Mouse (Mus musculus) mesoderm, embryonic 11.5 days (tissue): ENCODE data around the gene Stpg3.

Source experiments
- DNase-seq: peaks from one replicate; pipeline ENCODE4 v3.0.0-alpha.2; 2012; ENCODE audit warnings: low read depth, low spot score

Gene Stpg3

DNA sequence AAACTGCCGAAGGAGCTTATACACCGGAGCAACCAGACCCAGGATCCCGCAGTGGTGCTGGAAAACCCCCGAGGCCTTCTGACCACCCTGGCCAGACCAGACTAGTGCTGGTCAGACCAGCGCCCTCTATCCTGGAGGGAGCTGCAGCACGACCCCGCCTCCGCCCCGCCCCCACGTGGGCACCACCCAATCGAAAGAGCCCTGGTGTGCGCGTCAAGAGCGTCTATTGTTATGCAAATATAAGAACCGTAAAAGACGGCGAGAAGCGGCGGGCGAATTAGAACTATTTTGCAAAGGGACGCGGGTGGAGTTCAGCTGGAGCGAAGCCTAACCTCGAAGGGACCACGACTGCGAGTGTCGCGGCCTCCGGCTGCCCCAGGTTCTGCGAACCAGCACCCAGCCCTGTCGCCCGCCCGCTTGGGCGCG is 33.9 kb downstream of the Stpg3 start, which contains the start of gene Nrarp:
Nrarp (plus strand) TSS at position 281 of the 426 bp plus-strand sequence.
- peak; percentile 93 for DNase-seq

DNA sequence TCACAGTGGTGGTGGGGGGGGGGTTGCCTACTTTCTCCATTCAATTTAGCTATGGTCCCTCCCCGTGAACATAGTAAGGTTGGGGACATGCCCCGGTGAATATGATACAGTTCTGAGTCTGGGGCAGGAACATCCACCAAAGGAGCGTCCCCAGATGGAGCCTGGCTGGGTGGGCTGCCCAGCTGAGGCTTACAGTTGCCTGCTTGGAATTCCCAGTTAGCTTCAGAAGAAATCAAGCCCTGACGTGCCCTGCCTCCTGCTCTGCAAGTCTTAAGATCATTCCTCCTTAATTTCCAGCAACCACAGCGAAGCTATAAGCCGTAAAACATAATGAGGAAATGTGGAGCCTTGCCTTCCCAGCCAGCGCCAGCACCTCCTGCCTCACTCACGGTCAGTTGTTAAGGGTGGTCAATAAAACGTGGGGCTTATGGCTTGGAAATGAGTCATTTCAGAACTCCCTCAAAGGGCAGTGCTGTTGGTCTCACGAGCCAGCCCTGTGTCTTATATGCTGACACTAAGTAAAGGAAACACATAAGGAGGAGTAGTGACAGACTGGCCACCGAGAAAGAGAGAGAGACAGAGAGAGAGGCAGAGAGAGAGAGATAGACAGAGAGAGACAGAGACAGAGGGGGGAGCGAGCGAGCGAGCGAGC is 34.7 kb downstream of the Stpg3 start:
- no peak for DNase-seq

DNA sequence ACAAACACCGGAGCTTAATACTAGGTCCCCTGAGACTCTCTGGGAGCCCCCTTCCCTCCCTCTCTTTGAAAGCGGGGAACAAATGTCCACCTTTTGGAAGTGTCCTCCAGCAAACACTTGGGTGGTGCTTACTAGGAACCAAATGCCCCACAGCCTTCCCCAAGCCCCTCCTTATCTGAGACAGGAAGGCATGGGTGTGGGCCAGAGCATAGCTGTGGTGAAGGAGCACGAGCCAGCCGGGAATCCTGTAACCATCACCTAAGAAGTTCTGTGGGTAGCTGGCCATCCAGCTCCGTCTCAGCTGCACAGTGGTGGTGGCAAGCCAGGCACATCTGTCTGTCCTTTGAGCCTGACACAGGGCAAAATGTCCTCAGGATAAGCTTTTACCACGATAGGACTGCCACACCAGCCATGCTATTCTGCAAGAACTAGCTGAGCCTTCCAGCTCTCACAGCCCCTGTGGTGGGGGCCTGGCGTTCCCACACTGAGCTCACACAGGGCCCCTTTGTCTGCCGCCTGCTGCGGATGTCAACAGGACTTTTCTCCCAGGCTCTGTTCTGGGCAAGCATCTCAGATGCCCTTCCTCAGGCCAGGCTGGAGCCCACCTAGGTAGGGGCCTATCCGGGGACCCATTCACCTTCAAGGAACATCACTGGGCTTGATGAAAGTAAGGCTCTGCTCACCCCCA is 36.0 kb downstream of the Stpg3 start:
- DNase-seq = no peak

DNA sequence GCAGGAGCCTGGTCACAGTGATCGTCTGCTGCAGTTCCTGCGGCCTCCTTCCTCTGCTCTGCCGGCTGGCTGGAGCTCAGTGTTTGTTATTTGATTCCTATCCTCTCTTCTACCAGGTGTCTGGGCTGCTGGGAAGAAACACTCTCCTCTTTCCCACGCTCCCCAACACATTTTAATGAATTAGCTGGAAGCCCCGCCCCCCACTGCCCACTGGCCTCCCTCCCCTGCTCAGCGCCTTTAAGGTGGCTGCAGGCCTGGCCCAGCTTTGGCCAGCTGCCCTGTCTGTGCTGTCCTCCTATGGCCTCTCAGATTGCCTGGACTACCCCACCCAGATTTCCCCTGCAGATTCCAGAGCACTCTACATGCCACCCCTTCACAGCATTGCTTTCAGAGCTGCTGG is 36.8 kb downstream of the Stpg3 start:
- peak; percentile 59 for DNase-seq

DNA sequence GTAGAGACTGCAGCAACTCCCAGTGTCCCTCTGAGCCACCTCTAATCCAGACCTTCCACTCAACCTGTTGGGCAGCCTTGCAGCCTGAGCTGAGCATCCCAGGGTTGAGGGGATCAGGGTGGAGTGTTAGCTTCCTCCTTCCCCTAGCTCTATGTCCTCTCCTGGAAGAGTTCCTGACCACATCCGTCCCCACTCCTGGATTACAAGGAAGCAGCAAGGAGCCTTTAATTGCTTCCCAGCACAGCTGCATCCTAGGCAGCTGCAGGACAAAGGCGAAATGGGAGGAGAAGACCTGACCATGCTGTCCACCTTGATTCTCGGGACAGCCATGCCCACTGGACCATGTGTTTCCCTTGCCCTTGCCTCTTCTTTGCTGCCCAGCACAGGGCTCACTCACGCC is 37.4 kb downstream of the Stpg3 start:
- DNase-seq = no peak

DNA sequence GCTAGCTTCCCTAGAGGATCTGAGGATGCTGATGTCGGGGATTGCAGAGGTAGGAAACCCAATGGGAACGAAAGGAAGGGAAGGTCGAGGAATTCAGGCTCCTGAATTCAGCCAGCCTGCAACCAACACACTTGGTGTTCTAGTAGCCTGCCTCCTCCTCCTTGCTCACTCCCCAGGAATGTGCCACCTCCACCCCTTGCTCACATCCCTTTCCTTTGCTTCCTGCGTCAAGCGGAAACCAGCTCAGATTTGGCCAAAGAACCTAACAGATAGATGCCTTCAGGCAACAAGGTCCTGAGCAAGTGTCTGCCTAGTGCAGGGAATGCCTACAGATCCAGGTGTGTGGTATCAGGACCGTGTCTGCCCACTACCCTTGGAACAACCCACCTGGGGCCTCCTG is 37.9 kb downstream of the Stpg3 start:
- no peak for DNase-seq

DNA sequence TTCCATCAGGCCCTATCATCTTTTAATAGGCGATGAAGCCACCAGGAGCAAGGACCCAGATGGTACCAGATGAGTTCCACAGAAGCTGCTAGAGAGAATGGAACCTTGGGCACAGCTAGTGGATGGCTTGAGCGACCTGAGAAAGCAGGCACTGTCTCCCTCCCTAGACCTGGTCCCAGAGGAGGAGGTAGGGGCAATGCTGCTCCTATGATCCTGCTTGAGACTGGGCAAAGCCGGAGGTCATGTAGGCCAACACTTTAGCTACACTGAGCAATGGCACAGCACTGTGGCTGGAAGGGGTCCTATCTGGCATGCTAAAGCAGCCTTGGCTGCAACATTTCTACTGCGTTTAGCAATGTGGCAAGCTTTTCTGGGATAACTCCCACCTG is 38.8 kb downstream of the Stpg3 start:
- no peak for DNase-seq

DNA sequence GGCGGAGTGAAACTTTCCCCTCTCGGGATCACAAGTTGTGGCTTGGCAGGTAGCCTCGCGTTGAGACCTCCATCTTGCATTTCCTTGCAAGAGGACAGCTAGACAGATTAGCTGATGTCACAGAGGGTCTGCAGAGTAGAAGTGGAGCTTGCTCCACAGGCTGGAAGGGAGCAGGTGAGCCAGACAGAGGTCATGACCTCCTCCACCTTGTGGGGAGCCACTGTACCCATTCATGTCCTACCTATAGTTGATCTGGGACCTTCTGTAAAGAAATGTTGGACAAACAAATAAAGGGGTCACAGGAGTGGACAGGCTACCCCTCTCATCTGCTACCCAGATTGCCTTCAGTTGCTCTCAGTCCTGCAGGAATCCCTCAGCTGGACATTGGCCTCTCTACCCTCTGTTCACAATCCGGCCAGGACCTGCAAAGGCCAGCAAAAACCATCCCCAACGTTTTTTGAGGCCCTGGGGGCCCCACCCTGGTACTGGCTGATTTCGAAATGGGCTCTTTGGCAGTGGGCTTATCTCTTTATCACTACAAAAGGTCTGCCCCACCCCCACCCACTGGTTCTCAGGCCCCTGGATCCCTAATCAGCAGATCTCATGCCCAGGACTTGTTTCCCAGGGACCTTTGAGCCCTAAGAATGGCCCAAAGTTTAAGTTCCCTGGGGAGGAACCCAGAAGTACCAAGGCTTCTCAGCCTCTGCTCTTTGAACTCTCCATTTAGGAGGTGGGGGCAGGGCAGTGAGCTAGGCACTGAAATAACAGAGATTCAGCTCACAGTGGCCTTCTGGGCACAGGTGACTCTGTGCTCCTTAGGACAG is 39.4 kb downstream of the Stpg3 start:
- no peak for DNase-seq

DNA sequence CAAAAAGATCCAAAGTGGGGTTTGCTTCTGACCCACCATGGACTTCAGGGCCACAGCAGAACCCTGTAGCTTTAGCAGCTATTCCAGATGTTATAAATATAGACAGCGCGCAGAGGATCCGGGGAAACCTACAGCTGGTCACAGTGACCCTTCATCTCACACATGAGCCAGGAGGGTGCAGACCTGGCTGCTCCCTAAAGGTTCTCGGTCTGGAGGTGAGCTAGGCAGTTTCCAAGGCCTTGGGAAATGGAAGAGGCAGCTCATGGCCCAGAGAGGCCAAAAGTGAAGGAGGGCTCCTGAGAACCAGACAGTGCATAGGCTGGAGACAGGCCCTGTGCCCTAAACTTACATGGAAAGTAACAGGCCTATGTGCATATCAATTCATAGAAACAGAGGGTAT is 40.6 kb downstream of the Stpg3 start:
- no peak for DNase-seq

DNA sequence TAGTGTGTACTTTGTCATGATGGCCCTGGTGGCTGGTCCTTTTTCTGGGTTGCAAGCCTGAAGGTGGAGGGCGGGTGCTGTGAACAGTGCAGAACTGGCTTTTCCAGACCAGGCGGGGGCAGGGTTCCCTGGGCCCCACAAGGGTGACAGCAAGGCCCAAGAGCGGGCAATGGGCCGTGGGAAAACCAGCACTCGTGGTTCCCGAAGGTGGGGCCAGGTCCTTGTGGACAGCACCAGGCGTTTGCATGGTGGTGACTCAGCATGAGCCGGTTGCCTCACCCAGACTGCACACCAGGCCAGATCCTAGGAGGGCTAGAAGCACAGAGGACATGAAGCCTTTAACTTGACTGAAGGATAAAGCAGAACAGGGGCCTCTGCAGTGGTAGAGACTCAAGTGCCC is 41.8 kb downstream of the Stpg3 start:
- no peak for DNase-seq

DNA sequence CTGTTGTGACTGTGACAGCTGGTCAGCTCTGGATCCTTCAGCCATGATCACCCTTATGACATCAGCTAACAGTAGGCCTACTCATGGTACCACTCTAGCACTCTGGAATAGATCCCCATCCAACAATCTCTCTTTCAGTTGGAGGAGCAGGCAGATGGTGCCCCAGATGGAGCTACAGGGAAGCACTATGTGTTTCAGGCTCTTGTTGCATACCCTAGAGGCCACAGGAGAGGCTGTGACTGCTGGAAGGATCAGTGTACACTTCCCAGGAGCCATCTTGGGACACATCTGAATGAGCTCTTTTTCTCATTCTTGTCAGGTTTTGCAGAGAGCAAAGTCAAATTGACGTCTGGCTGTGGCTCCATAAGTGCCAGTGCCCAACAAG is 42.7 kb downstream of the Stpg3 start:
- no peak for DNase-seq

DNA sequence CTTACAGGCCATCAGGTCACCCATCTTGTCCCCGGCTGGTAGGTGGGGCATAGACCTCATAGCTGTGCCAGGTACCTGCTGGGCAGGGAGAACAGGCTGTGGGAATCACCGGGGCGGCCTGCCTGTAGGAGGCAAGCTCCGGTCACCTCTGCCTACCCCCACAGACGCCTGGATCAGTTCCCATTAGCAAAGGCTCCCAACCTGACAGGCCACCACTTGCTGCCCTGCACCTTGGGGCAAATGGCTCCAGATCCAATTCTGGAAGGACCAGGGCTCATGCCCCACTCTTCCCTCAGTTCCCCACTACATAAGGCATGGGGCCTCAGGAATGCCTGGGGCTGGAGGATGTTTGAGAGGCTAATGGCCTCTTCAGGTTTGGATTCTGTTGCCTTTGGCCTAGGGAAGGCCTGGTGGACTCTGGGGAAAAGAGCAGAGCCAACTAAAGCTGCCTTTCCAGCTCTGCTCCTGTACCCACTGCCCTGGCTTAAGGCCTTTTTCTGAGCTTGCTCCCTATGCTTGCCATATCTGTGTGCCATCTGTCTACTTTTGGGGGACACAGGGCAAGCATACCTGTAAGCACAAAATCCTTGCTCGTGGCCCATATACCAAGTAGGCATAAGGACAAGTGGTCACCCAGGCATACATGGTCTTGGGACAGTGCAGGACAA is 43.2 kb downstream of the Stpg3 start:
- DNase-seq = no peak

DNA sequence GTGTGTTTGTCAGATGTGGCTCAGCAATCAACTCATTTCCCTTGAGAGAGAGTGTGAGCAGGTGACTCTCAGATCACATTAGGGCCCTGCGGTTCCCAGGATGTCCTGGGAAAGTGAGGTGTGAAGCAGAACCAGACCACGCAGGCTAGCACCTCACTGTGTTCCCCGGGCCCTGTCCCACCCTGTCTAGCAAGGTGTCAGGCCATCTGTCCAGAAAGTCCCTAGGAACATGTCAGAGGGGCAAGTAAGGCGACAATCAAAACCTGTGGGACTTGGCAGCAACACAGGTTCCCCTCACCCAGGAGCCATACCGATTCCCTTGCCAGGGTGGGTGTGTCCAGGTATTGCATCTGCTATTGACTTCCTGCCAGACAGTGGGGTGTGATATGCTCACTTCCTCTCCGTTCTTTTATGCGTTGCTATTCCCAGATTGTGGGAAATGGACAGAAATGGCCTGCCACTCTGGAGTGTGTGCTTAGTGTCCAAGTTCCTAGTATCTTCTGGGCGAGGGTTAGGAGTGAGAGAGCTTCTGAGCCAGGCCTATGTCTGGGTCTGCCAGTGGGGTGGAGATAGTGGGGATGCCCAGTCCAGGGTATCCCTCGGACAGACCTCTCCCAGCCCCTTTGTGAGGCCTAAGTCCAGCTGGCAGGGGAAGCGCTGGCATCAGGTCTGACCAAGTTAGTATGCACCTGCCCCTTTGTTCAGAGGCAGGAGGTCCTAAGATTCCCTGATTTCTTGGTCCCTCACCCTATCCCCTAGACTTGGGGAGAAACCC is 43.9 kb downstream of the Stpg3 start:
- DNase-seq = no peak

DNA sequence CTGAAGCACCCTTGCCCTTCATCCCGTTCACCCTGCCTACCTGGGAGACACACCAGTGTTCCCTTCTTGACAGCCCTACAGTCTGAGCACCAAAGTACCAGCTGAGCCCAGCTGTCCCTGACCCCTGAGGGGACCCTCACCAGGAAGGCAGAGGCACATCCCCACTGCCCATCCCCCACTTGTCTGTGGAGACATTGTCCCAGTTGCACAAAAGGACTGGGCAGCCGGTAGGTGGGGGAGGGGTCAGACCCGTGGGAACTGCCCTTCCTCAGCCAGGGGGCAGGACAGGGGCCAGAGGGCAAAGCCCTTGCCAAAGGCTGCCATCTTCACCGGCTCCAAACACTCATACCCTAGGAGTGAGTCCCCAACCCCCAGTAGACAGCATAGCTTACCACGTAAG is 44.7 kb downstream of the Stpg3 start:
- peak; percentile 66 for DNase-seq

DNA sequence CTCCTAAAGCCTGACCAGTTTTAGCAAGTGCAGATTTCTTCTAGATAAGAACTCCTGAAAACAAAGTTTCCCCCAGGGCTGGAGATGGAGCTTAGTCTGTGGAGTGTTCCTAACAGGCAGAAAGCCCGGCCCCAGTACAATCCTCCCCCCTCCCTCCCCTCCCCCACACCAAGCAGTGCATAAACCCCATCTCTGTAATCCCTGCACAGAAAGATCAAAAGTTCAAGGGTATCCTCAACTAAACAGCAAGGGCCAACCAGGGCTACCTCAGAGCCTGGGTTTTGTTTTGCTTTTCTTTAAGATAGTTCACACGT is 45.8 kb downstream of the Stpg3 start:
- DNase-seq = peak; percentile 36

DNA sequence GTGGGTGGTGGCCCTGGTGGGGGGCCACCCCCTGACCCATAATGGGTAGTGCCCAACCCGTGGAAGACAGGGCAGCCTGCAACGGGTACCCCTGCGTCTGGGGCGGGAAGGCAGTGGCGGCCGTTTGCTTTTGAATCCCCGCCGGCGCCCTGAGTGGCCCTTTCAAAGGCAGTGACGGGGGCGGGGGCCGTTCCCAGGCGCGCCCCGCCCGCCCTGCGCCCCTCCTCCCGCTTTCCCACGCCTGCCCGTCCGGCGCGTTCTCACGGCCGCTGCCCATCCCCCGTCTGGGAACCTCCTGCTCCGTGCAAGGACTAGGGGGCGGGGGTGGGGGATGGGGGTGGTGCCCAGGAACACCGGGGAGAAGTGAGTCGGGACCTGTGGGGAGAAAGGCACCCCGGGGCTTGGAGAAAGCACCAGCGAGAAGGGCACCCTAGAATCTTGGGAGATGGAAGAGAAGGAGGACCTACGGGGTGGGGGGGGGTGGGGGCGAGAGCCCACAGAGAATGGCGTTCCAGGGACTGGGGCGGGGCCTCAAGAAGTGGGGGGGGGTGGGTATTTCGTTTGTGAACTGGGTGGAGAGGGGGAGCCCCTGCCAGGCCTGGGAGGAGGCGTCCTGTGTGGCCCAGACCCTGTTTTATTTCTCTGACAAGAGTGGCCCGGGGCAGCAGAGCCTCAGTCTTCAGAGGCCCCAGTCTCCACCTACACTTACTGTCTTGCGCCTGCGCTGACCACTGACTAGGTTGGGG is 46.3 kb downstream of the Stpg3 start:
- DNase-seq = peak; percentile 82

DNA sequence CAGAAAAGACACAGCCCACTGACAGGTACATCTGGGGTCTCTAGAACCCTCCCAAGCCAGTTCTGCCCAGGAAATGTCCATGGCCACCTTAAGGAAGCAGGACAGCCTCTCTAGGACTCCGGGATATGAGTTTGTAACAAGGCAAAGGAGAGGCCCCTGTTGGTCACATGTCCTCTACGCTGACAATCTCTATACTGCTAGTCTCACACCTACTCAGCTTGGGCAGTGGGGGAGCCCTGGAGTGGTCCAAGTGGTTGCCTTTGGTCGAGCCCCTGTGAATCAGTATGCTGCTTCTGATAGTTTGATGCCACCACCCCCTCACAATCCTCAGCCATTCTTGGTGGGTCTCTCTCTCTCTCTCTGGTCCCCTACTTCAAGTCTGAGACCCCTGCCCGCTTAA is 47.0 kb downstream of the Stpg3 start:
- DNase-seq = no peak
